Mouse (Mus musculus): ENCODE measurements around the gene Syndig1.

The Syndig1 gene

DNA sequence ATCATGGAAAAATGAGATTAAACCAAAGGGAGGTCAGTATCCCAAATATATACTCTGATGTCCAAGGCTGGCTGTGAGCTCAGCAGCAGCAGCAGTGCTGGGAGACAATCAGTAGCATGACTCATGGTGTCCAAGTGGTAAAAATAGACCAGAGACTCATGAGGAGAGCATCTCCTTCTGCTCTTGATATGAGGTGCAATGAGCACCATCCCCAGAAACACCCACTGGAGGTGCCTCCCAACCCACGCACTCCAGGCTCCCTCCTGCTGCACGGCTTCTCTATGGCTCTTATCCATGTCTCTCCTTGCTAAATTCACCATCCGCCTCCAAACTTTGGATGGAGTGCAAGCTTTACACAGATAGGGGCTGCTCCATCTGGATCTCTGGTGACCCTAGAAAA lies 44.3 kb downstream of the Syndig1 start:
- no peak for DNase-seq (ENCODE audit: low read depth, low spot score)

DNA sequence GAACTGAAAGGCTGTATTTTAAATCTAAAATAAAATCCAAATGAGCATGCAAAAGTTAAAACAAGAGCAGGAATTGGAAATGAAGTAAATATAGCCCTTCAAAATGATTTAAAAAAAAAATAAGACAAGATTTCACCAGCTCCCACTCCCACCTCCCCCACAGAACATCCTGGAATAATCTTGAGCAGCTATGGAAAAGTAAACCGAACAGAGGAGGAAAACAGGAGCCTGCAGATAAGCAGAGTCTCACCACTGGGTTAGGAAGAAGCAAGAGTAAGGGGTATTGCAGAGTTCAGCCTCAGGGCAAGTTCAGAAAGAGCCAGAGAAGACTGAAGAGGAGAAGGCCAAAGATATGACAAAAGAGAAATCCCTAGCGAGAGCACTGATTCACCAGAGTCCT lies 48.9 kb downstream of the Syndig1 start:
- no peak for DNase-seq (ENCODE audit: low read depth, low spot score)

DNA sequence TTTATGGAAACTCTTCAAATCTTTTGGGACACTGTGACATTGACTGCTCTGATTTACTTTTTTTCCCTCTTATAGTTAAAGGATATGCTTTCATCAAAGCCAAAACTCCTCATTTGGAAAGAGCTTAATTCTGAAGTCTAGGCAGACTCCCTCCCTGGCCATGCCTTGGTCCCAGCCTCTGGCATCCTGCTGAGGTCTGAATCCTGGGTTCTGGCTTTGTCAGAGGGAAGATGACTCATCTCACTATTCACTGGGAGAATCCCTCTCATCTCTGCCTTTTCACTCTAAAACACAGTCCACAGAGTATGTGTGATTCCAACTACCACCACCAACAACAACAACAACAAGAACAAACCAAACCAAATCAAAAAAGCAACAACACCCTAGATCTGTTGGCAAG lies 58.6 kb downstream of the Syndig1 start:
- no peak for DNase-seq (ENCODE audit: low read depth, low spot score)

DNA sequence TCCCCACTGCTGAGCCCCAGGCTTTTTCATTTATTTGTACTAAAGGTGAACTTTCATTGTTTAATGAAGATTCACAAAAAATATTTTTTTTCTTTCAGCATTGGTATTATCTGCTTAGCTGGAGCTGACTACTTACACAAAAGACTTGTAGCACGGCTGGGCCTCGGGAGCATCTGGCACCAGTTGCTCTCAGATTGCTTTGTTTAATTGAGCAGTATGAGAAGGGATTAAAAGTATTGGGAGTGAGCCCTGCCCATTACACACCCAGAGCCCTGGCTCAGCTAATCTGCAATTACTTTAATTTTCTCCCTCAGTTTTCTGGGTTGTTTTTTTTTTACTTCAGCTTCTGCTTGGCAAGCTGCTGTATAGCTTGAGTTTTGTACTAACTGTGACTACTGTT lies 62.6 kb downstream of the Syndig1 start:
- no peak for DNase-seq (ENCODE audit: low read depth, low spot score)

DNA sequence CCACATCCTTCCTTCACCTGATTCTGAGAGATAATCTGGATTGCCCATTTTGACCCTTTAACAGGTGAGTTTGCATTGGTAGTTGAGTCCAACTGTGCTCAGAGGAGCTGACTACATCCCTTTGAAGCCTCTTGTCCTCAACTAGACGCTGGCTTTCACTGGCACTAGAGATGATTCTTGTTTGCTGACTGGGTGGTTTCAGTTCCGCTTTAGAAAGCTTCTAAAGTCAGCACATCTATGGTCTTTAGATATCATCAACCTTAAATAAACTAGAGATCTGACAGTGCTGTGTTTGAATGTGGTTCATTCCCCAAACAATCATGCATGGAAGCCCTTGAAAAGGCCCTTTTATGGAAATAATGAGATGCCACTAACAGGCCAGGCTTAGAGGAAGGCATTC lies 67.3 kb downstream of the Syndig1 start:
- no peak for DNase-seq (ENCODE audit: low read depth, low spot score)

DNA sequence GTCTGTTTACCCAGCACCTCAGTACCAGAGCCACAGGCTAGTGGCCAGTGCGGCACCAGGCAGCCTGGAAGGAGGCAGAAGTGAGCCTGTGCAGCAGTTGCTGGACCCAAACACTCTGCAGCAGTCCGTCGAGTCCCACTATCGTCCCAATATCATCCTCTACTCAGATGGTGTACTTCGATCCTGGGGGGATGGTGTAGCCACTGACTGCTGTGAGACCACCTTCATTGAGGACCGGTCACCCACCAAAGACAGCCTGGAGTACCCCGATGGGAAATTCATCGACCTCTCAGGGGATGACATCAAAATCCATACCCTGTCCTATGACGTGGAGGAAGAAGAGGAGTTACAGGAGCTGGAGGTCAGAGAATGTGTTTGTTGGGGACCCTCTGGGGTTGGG lies 70.6 kb downstream of the Syndig1 start:
- no peak for DNase-seq (ENCODE audit: low read depth, low spot score)

DNA sequence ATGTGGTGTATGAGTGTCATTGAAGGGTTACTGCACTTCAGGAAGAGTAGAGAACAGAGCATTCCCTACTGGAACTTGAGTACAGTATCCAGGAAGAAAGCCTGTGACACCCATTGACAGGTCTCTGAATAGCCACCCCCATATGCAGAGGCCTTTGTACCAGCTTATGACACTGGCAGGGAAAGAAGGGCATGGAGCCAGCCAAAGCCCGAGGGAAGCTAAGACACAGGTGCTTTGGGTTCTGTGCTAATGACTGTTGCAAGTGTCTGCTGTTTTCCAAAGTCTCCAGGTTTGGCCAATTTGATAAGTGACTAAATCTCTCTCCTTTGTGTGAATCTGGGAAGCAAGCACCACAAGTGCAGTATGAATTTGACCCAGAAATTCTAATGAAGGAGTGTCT lies 71.6 kb downstream of the Syndig1 start:
- DNase-seq (ENCODE audit: low read depth, low spot score) = no peak

DNA sequence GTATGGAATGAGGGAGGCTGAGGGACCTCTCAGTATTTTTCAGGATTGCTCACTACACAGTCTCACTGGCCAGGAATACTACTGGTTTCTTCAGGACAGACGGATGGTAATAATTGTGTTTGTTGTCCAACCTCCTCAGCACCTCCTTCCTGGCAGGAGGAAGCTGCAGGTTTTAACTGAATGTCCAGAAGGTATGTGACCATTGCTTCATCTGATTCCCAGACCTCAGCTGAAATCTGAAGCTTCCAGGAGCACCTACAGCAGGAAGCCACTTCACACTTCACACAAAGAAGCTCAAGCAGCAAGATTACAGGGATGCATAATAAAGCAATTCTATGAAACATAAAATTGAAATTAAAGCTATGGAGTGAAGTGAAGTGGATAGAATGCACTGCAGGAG lies 75.4 kb downstream of the Syndig1 start:
- DNase-seq (ENCODE audit: low read depth, low spot score) = no peak

DNA sequence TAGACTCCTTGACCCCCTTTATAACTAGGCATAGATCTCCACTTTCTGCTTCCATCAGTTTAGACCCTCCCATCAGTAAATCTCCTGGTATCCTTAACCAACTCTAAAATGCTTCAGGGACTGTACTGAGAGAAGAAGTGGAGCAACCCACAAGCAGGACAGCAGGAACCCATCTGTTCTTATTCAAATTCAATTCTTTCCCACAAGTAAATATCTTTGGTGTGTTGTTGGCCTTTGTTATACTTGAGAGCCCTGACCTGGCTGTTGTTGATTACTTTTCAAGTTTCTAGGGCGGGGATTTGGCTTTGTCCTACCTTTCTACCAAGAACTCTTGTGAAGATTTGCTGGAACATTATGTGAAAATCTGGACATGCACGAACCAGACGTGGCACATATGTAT lies 77.7 kb downstream of the Syndig1 start:
- DNase-seq (ENCODE audit: low read depth, low spot score) = peak; percentile 58

DNA sequence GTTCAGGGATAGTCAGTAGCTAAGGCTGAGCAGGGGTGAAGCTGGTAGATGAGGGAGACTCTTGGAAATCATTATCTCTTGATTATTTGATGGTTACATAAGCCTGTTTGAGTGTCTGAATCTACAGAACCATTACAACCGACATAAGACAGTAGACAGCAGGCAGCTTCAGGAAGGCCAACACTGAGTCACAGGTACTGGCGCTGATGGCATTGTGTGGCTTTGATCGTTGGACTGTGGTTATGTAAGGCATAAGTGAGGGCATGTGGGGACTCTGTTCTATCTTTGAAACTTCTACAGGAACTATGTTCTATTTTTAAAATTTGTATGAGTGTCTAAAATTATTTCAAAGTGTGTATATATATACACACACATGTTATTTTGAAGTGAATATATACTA lies 88.2 kb downstream of the Syndig1 start:
- no peak for DNase-seq (ENCODE audit: low read depth, low spot score)

DNA sequence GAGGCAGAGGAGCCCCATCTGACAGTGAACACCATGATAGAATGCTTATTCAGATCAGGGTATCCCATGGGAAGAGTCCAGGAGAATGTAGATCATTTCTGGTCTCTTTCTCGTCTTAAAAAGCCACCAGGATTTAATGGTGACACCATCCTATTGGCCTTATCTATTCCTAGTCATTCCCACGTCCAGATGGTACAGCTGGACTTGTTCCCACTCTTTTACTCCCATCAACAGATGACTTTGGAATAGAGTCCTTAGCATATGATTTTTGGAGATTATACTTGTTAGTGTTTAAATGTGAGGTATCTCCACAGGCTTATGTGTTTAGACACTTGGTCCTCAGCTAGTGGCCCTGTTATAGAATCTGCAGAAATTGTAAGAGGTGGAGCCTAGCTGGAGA lies 94.5 kb downstream of the Syndig1 start:
- DNase-seq (ENCODE audit: low read depth, low spot score) = no peak

DNA sequence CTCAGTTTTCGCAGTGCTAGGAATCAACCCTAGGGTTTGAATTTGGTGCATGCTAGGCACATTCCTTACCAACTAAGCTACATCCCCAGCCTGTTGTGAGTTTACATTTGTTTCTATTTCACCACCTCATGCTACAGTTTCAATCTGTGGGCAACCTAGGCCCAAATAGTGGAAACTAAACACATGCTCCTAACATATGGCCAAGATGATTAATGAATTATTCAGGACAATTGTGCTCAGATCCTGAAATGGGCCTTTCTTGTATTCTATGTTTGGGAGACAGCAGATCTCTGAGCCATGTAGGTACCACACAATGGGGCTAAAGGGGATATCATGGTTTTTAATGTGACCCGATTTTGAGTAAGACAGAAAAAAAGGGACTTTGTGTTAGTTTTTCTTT lies 96.9 kb downstream of the Syndig1 start:
- DNase-seq (ENCODE audit: low read depth, low spot score) = no peak

DNA sequence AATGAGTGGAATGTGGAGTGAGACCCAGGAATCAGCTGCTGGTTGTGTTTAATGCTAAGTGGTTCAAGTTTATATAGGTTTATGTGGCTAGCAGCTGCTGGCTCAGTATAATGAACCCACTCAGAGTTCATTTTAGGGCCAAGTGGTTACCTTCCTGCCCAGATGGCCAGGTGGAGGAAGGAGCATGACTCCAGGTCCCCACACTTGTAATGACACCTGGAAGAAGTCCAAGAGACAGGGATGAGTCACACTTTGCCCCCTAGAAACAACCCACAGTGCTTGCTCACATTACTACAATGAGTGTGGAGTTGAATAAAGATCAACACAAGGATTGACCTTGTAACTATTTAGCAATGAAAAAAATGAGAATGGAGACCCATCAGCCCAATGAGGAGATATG lies 98.0 kb downstream of the Syndig1 start:
- no peak for DNase-seq (ENCODE audit: low read depth, low spot score)

DNA sequence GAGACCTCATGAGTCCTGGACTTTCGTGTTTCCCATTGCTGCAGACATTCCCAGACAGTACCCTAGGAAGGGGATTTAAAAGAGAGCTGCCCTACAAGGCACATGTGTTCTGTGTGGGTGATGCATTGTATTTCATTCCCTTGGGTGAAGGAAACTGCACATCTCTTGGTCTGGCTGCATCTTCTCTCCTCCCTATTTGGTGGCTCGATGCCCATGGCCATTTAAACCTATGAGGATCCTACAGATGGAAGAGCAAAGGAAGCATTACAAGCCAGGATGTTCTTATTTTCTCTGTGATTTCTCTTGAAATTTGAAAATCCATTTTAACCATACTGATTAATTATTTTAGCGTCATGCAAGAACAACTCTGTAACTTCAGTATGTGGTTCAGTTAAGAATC lies 98.5 kb downstream of the Syndig1 start:
- no peak for DNase-seq (ENCODE audit: low read depth, low spot score)

DNA sequence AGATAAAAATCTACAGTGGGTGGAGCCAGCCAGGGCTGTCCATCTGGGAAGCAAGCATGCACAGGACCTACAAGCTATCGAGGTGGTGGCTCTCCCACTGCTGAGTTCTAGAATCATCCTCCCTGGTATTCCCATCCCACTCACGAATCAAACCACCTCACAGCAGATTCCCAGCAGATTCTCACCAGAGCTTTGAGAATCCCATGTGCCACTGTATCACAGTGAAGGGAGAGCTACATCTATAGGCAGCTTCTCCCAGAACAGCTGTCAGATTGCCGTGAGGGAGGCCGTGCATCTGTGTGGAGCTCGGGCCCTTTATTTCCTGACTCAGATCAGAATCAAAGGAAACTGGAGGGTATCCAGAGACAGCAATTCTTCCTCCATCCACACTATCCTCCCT lies 101.0 kb downstream of the Syndig1 start:
- DNase-seq (ENCODE audit: low read depth, low spot score) = no peak

DNA sequence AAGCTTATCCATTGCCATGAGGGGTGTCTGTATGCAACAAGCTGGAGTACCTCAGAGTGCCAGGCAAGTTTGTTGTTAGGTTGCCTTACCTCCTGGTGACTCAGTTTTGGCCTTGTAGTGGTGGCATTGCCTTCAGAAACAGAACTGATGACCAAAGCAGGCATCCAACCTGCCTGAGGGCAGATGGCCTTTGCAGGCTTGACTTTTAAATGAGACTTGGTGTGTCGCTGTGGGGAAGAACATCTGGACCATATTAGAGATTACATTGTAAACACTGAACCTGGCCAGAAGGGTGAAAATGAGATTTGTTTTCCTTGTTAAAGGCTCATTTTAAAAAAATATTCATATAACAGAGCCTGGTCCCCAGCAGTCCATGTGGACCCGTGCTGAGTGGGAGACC lies 102.1 kb downstream of the Syndig1 start:
- DNase-seq (ENCODE audit: low read depth, low spot score) = no peak

DNA sequence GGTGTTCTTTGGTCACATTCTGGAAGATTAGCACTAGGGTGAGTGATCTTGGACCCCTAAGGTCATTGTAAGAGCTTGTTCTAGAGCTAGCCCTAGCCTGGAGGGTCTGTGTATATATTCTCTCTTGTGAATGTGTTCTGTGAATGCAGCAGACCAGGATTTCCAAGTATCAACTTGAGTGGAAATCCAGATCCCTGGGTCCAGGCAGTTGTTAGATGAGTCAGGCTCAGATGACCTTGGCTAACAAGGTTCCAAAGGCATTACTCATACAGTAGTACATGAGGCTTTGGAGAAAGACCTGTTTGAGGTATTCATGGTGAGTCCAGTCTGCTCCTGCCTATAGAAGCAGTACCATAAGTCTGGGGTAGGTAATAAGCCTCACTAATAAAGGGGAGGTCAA lies 103.1 kb downstream of the Syndig1 start:
- DNase-seq (ENCODE audit: low read depth, low spot score) = no peak

DNA sequence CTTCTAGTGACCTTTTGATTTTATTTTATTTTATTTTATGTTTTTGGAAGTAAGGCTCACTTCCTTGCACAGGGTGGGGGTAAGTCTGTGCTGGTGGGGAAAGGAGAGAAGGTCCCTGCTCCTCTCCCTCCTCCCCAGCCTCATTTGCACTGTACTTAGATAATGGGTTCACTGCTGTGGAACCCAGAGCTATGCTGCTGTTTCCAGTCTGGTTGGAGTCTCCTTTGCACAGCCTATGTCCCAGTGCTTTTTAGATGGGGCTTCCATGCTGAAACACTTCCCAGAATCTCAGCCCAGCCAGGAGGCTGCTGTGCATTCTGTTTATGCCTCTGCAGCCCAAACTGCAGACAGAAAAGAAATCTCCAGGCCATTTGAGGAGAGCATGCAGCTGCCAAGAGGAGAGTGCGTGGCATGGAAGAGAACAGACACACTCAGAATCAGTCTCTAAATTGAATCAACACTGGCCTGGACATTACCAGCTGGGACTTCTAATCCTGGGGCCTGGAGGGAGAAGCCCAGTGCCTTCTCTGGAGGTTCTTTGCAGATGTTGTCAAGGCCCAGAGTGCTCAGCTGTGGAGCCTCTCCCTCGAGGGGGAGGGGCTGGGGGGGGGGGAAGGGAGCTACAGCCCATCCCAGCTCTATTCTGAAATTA lies 104.4 kb downstream of the Syndig1 start:
- DNase-seq (ENCODE audit: low read depth, low spot score) = peak; percentile 4

DNA sequence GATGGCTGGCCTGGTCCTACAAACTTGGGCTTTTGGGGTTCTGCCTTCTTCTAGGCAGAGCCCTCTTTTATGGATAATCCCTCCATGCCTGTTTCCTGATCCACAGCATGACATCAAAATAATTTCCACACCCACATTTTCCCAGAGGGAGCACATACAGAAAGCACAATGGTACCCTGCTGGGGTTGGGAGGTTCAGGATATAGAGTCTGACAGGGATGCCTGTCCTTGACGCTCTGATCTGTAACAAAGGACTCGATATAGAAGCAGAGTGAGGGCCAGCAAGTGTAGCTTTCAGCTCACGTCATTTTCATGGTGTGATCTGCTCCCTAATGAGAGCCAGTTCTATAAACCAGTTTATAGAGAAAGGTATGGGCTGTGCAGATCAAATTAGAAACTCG lies 105.1 kb downstream of the Syndig1 start:
- peak; percentile 39 for DNase-seq (ENCODE audit: low read depth, low spot score)

DNA sequence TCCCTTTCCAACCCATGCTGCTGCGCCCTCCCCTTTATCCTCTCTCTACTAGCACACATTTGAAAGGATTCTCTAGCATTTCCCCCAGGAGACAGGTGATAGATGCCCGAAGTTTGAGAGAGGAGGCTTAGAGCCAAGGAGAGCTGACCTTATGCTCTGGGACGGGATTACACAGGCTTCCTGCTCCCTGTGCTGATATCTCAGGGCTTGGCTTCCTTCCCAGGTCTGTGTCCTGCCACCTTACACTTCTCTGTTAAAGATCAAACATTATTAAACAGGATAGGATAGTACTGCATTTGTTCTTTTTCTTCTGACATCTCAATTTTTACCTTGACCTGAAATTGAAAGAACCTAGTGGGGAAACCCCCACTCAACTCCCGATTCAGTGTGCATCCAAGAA lies 109.8 kb downstream of the Syndig1 start:
- peak; percentile 7 for DNase-seq (ENCODE audit: low read depth, low spot score)

DNA sequence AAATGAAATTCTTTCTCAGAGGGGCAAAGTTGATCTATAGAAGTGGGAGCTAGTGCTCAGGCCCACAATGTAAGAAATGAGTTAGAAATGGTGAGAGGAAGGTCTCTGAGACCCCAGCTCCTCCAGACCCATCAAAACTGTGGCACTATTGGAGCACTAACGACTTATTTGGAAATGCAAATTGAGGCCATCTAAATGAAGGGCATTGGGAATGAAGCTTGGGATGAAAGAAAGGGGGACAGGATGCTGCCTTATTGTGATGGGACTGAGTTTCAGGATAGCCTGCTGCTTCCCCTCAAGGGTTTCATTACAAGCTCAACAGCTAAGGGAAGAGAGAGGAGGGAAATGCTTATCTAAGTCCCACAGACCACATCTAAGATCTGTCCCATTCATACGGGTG lies 110.6 kb downstream of the Syndig1 start:
- DNase-seq (ENCODE audit: low read depth, low spot score) = peak; percentile 72

DNA sequence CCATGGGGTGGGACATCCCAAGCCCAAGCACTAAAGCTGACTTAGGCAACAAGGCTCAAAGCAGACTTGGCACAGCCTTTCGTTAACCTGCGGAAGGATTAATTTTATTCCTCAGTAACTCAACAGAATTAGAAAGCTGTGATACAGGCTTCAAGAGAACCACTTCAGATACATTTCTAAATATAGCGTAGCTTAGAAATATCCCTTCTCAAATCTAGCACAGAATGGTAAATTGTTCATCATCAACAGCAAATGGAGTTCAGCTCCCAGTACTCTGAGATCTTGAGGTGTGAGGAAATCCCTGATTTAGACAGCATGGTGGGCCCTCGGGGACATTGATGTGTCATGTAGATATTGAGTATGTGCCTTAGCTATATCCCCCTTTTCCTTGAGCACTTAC lies 121.6 kb downstream of the Syndig1 start:
- no peak for DNase-seq (ENCODE audit: low read depth, low spot score)

DNA sequence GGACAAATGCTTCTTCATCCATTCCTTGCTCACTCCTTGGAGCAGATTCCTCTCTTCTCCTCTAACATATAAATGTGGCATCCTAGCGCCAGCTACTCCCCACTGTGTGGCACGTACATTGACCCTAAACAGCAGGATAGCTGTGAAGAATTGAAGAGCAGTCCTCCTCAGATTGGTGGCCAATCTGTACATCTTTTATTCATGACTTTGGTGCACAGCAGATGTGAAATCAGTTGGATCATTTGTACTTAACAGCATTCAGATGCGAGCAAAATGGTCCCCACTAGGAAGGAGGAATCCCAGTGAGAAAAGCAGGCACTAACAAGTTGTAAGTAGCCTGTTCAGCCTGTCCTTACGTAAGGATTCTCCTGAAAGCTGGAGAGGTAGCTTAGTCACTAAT lies 142.0 kb downstream of the Syndig1 start:
- no peak for DNase-seq (ENCODE audit: low read depth, low spot score)

DNA sequence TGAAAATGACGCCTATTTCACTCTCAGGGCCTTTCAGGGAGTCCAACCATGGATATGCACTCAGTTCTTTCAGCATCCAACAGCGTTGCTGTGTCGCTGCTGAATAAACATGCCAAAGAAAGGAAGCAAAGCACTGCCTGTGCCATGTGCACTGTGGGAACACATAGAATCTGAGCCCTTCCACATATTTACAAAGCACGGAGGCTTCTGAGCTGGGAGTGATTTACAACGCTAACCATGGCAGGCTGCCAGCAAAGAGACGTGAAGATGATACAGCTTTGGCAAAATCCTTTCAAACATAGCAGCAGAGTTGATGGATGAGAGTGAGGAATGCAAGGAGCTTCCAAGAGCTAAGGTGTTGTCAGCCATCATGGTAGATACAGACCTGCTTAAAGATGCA lies 144.6 kb downstream of the Syndig1 start:
- no peak for DNase-seq (ENCODE audit: low read depth, low spot score)
